Mouse (Mus musculus) forebrain, embryonic 14.5 days (tissue): ENCODE measurements around the gene Foxp1. TPM values are rescaled to one million over a fixed set of nuclear protein-coding genes. Genes with fewer than 3 reads are reported as not detected.

ENCODE experiments used
- ATAC-seq: fragments of 200-750 bp; cut with Nextera tagmentation; 2 replicates; pipeline ENCODE4 v1.8.0; 2017; ENCODE audit warnings: mild to moderate bottlenecking, moderate library complexity
- DNase-seq: peaks from one replicate; pipeline ENCODE4 v3.0.0-alpha.2; 2015; ENCODE audit warnings: low spot score
- H3K27ac ChIP-seq: fragments of 300-500 bp; sonication (generic); 2 replicates; pipeline ENCODE4 v1.5.1; 2014; ENCODE audit warnings: low read depth, mild to moderate bottlenecking, control low read depth, low read length, moderate library complexity
- H3K27me3 ChIP-seq: fragments of 300-500 bp; sonication (generic); replicated peaks from 2 replicates; pipeline ENCODE4 v1.6.1; 2014; ENCODE audit warnings: low read length, control low read depth, mixed read lengths; ENCODE audit not compliant: control insufficient read depth, insufficient read depth
- H3K36me3 ChIP-seq: fragments of 300-500 bp; sonication (generic); 2 replicates; pipeline ENCODE4 v1.6.1; 2014; ENCODE audit warnings: low read length, control low read depth; ENCODE audit not compliant: control insufficient read depth, insufficient read depth
- H3K4me1 ChIP-seq: fragments of 300-500 bp; sonication (generic); 2 replicates; pipeline ENCODE4 v1.6.1; 2014; ENCODE audit warnings: antibody characterized with exemption, low read length, control low read depth; ENCODE audit not compliant: control insufficient read depth, insufficient read depth
- H3K4me2 ChIP-seq: fragments of 300-500 bp; sonication (generic); 2 replicates; pipeline ENCODE4 v1.6.1; 2014; ENCODE audit warnings: mild to moderate bottlenecking, control low read depth, low read length
- H3K4me3 ChIP-seq: fragments of 300-500 bp; sonication (generic); 2 replicates; pipeline ENCODE4 v1.5.1; 2014; ENCODE audit warnings: low read depth, low read length, control low read depth
- H3K9ac ChIP-seq: fragments of 300-500 bp; sonication (generic); 2 replicates; pipeline ENCODE4 v1.6.1; 2014; ENCODE audit warnings: mild to moderate bottlenecking, low read length, control low read depth, moderate library complexity
- H3K9me3 ChIP-seq: fragments of 300-500 bp; sonication (generic); replicated peaks from 2 replicates; pipeline ENCODE4 v1.6.1; 2016; ENCODE audit warnings: low read length, control low read depth, mixed read lengths; ENCODE audit not compliant: control insufficient read depth
- WGBS: fragments of 180-500 bp; shearing (Covaris S2); extraction: QIAGEN DNeasy Blood & Tissue Kit; methylation state at CpG from one replicate; pipeline ENCODE4 v1.1.7; 2014; 5-methylcytosine and 5-hydroxymethylcytosine counted together
- polyA plus RNA-seq: library from polyadenylated mRNA; unstranded; fragments of >200 nt; fragmentation: Nextera tagmentation; extraction: Ambion mirVana; gene quantifications from 2 replicates; pipeline ENCODE4 v1.2.1, GENCODE M21; 2014

Foxp1 gene
- polyA plus RNA-seq, 1 experiment from 2014 or later, result 63.3 TPM

GRCm38 (mm10) chr6:98975918-98976317, 546.6 kb downstream of the Foxp1 start:
- no peaks in the 10 kb centered on the region for H3K27me3 ChIP-seq
- no peak overlapping the region for H3K27ac ChIP-seq
- H3K4me1 ChIP-seq, result no peaks in the 10 kb centered on the region; the same call in 1 of the 2 replicates
- H3K4me2 ChIP-seq, result no peak overlapping the region
- DNase-seq (no peak), ATAC-seq (no peak)
- H3K9ac ChIP-seq, result no peak overlapping the region
- H3K36me3 ChIP-seq, result peaks cover 20% of the 10 kb centered on the region; the same call in 1 of the 2 replicates
- no peak overlapping the region for H3K4me3 ChIP-seq
- WGBS, result 95% methylated on average over 6 of the region's 6 CpGs
- no peaks in the 10 kb centered on the region for H3K9me3 ChIP-seq

- ATAC-seq, result no peak
Measured at GRCm38 (mm10) chr6:98973433-98973832, 549.1 kb downstream of the Foxp1 start.

GRCm38 (mm10) chr6:98972404-98972803, 550.1 kb downstream of the Foxp1 start:
- Histone ChIP-seq H3K36me3 (peaks cover 18% of the 10 kb centered on the region; the same call in 1 of the 2 replicates), H3K4me3 (no peak overlapping the region), H3K9me3 (no peaks in the 10 kb centered on the region), H3K4me2 (no peak overlapping the region), H3K4me1 (peaks cover 14% of the 10 kb centered on the region), H3K27me3 (no peaks in the 10 kb centered on the region), H3K27ac (no peak overlapping the region), H3K9ac (no peak overlapping the region)
- 54% methylated on average over 7 of the region's 7 CpGs for WGBS
- DNase-seq, result no peak
- no peak for ATAC-seq

More at GRCm38 (mm10) chr6:98973433-98973832, 549.1 kb downstream of the Foxp1 start:
- Histone ChIP-seq H3K9ac (no peak overlapping the region), H3K4me3 (no peak overlapping the region), H3K4me1 (peaks cover 14% of the 10 kb centered on the region), H3K27me3 (no peaks in the 10 kb centered on the region), H3K36me3 (peaks cover 20% of the 10 kb centered on the region; the same call in 1 of the 2 replicates), H3K4me2 (no peak overlapping the region), H3K9me3 (no peaks in the 10 kb centered on the region), H3K27ac (no peak overlapping the region)
- no peak for DNase-seq
- WGBS, result 69% methylated on average over 5 of the region's 5 CpGs

GRCm38 (mm10) chr6:98959333-98959732, 563.2 kb downstream of the Foxp1 start:
- H3K36me3 ChIP-seq, result no peaks in the 10 kb centered on the region
- H3K4me3 ChIP-seq, result no peak overlapping the region
- H3K4me1 ChIP-seq, result 0 out of 2 replicates have a peak, but pooled peaks cover 3% of the 10 kb centered on the region
- no peaks in the 10 kb centered on the region for H3K27me3 ChIP-seq
- DNase-seq (no peak), ATAC-seq (no peak)
- 94% methylated on average over 6 of the region's 6 CpGs for WGBS
- H3K9me3 ChIP-seq, result no peaks in the 10 kb centered on the region
- H3K27ac ChIP-seq, result no peak overlapping the region
- H3K9ac ChIP-seq, result no peak overlapping the region
- H3K4me2 ChIP-seq, result no peak overlapping the region

GRCm38 (mm10) chr6:98956522-98957169, 565.9 kb downstream of the Foxp1 start:
- WGBS, result 85% methylated on average over 9 of the region's 9 CpGs
- Histone ChIP-seq H3K36me3 (no peaks in the 10 kb centered on the region), H3K4me3 (no peak overlapping the region), H3K9me3 (no peaks in the 10 kb centered on the region), H3K9ac (no peak overlapping the region), H3K4me2 (no peak overlapping the region), H3K27ac (0 out of 2 replicates have a peak overlapping the region, but pooled peaks have one; percentile 14), H3K27me3 (no peaks in the 10 kb centered on the region), H3K4me1 (0 out of 2 replicates have a peak, but pooled peaks cover 3% of the 10 kb centered on the region)
- ATAC-seq (no peak), DNase-seq (no peak)

- no peak for ATAC-seq
- DNase-seq, result no peak
- Histone ChIP-seq H3K36me3 (no peaks in the 10 kb centered on the region), H3K9me3 (no peaks in the 10 kb centered on the region), H3K4me3 (no peak overlapping the region), H3K9ac (no peak overlapping the region), H3K4me2 (no peak overlapping the region), H3K4me1 (0 out of 2 replicates have a peak, but pooled peaks cover 3% of the 10 kb centered on the region), H3K27ac (no peak overlapping the region), H3K27me3 (no peaks in the 10 kb centered on the region)
- WGBS, result 84% methylated on average over 6 of the region's 6 CpGs
Measured at GRCm38 (mm10) chr6:98955706-98956105, 566.8 kb downstream of the Foxp1 start.

- no peaks in the 10 kb centered on the region for H3K9me3 ChIP-seq
- no peak overlapping the region for H3K27ac ChIP-seq
- ATAC-seq, result no peak
- no peak overlapping the region for H3K9ac ChIP-seq
- no peak for DNase-seq
- H3K36me3 ChIP-seq, result no peaks in the 10 kb centered on the region
- no peak overlapping the region for H3K4me2 ChIP-seq
- H3K27me3 ChIP-seq, result no peaks in the 10 kb centered on the region
- H3K4me1 ChIP-seq, result peaks cover 11% of the 10 kb centered on the region
- H3K4me3 ChIP-seq, result no peak overlapping the region
- 99% methylated on average over 5 of the region's 5 CpGs for WGBS
Measured at GRCm38 (mm10) chr6:98954439-98954838, 568.1 kb downstream of the Foxp1 start.

GRCm38 (mm10) chr6:98949703-98950191, 572.8 kb downstream of the Foxp1 start:
- Histone ChIP-seq H3K4me2 (no peak overlapping the region), H3K9ac (no peak overlapping the region)

GRCm38 (mm10) chr6:98949286-98949685, 573.2 kb downstream of the Foxp1 start:
- Histone ChIP-seq H3K27me3 (no peaks in the 10 kb centered on the region), H3K9me3 (no peaks in the 10 kb centered on the region), H3K36me3 (peaks cover under 1% of the 10 kb centered on the region; the same call in 1 of the 2 replicates), H3K4me3 (no peak overlapping the region), H3K27ac (no peak overlapping the region), H3K4me1 (peaks cover 31% of the 10 kb centered on the region), H3K9ac (no peak overlapping the region), H3K4me2 (no peak overlapping the region)
- ATAC-seq (no peak), DNase-seq (peak; percentile 22)
- 40% methylated on average over 7 of the region's 7 CpGs for WGBS

More at GRCm38 (mm10) chr6:98949703-98950191, 572.8 kb downstream of the Foxp1 start:
- ATAC-seq, result no peak
- H3K36me3 ChIP-seq, result no peaks in the 10 kb centered on the region
- no peaks in the 10 kb centered on the region for H3K27me3 ChIP-seq
- H3K4me3 ChIP-seq, result no peak overlapping the region
- H3K27ac ChIP-seq, result no peak overlapping the region
- no peaks in the 10 kb centered on the region for H3K9me3 ChIP-seq
- 21% methylated on average over 6 of the region's 6 CpGs for WGBS
- peaks cover 31% of the 10 kb centered on the region for H3K4me1 ChIP-seq
- peak; percentile 24 for DNase-seq
